Mouse (Mus musculus) small intestine, adult 2 months (tissue): ENCODE data around the gene Guca1b.

Experiments
- CTCF ChIP-seq: fragments of 200-500 bp; IDR thresholded peaks from 2 replicates; pipeline ENCODE4 v1.5.1; 2012; ENCODE audit warnings: low read depth, mild to moderate bottlenecking, control low read depth, inconsistent platforms, low read length, moderate library complexity, mixed read lengths; ENCODE audit not compliant: insufficient replicate concordance, insufficient read length; ENCODE audit errors: extremely low read depth
- POLR2A ChIP-seq: fragments of 200-500 bp; IDR thresholded peaks from 2 replicates; pipeline ENCODE4 v1.6.1; 2012; ENCODE audit warnings: low read depth, mild to moderate bottlenecking, control low read depth, inconsistent platforms, low read length, moderate library complexity

DNA sequence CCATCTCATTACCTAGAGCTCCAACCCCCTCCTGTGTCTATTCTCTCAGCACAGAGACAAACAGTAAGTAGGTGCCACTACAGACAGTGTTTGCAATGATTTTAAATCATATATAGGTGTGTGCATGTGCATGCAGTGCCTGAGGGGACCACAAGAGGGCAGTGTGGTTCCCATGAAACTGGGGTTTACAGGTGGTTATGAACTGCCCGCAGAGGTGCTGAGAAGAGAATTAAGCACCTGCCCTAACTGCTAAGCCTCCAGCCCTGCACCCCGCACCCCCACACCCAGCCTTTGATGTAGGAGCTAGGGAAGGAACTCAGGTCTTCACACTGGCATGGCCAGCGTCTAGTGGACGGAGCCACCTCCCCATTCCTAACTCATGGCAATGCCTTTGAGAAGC, 1.5 kb downstream of the Guca1b start:
- TF ChIP-seq POLR2A (no peak), CTCF (peak; percentile 81; the same call in 1 of the 2 replicates)
